Mouse (Mus musculus): ENCODE results near the gene Wfdc18. TPM values are rescaled to one million over a fixed set of nuclear protein-coding genes. Genes with fewer than 3 reads are reported as not detected.

Gene Wfdc18
- total RNA-seq (2012; rRNA removed), result not detected in 2 replicates
- not detected for polyA plus RNA-seq (2012; ENCODE audit: insufficient read depth in 1 of 2, insufficient read length in 2 of 2, low read depth in 1 of 2, low replicate concordance in 2 of 2, missing spikeins in 1 of 2)

- Histone ChIP-seq H3K9ac (ENCODE audit: control insufficient read depth, low read depth, low read length, poor library complexity, severe bottlenecking) (no peak within 1 kb of the TSS), H3K4me1 (ENCODE audit: control insufficient read depth in 1 of 2, insufficient read depth in 2 of 2, low read length in 2 of 2) (no peaks in the 10 kb centered on the region), H3K36me3 (ENCODE audit: control insufficient read depth in 1 of 2, insufficient read depth in 2 of 2, low read length in 2 of 2) (no peaks in the 10 kb centered on the region), H3K27ac (ENCODE audit: control insufficient read depth, low read depth, low read length) (no peak within 1 kb of the TSS), H3K9me3 (replicated peaks; ENCODE audit: insufficient read depth, low read length) (no peaks in the 10 kb centered on the region), H3K79me2 (ENCODE audit: control insufficient read depth, insufficient read depth, low read length, poor library complexity) (no peaks in the 10 kb centered on the region), H3K27me3 (ENCODE audit: control insufficient read depth in 1 of 2, insufficient read depth in 2 of 2, low read length in 2 of 2) (peaks cover 13 to 51% of the 10 kb centered on the region in 2 experiments), H3K4me3 (ENCODE audit: control insufficient read depth in 1 of 2, insufficient read depth in 1 of 2, low read depth in 2 of 2, low read length in 2 of 2) (no peak within 1 kb of the TSS)
- TF ChIP-seq RCOR1 (IDR thresholded peaks at IDR 0.05; ENCODE audit: low read depth, low read length) (no peak), HCFC1 (IDR thresholded peaks at IDR 0.05; ENCODE audit: low read depth, low read length) (no peak), MAZ (IDR thresholded peaks at IDR 0.05; ENCODE audit: low read depth, low read length) (no peak), UBTF (IDR thresholded peaks at IDR 0.05; ENCODE audit: borderline replicate concordance, insufficient read depth, low read depth, low read length) (no peak), CHD2 (IDR thresholded peaks at IDR 0.05; ENCODE audit: low read length) (no peak), MYC (IDR thresholded peaks at IDR 0.05; ENCODE audit: low read depth, low read length) (no peak), SMC3 (IDR thresholded peaks at IDR 0.05; ENCODE audit: low read depth, low read length) (no peak), E2F4 (IDR thresholded peaks at IDR 0.05; ENCODE audit: borderline replicate concordance, low read depth, low read length) (no peak), ZC3H11A (IDR thresholded peaks at IDR 0.05; ENCODE audit: low read depth, low read length) (no peak), JUND (IDR thresholded peaks at IDR 0.05; ENCODE audit: low read depth, low read length) (no peak), TBP (IDR thresholded peaks at IDR 0.05; ENCODE audit: low read depth, low read length) (no peak), POLR2A (IDR thresholded peaks at IDR 0.05; ENCODE audit: control insufficient read depth in 1 of 2, insufficient read depth in 1 of 2, low read depth in 1 of 2, low read length in 2 of 2, poor library complexity in 1 of 2) (no peak), MAX (IDR thresholded peaks at IDR 0.05; ENCODE audit: low read length) (no peak), GATA1 (IDR thresholded peaks at IDR 0.05; ENCODE audit: low read depth, low read length) (no peak), ZNF384 (IDR thresholded peaks at IDR 0.05; ENCODE audit: low read depth, low read length) (no peak)
- DNase-seq (ENCODE audit: low read depth, low spot score), result no peak
Observed at GRCm38 (mm10) chr11:83708715-83709114, at the start of gene Wfdc18. Wfdc18 (plus strand) TSS chr11:83709015.

- Histone ChIP-seq H3K9me3 (replicated peaks; ENCODE audit: insufficient read depth, low read length) (no peaks in the 10 kb centered on the region), H3K36me3 (ENCODE audit: control insufficient read depth in 1 of 2, insufficient read depth in 2 of 2, low read length in 2 of 2) (no peaks in the 10 kb centered on the region), H3K79me2 (ENCODE audit: control insufficient read depth, insufficient read depth, low read length, poor library complexity) (no peaks in the 10 kb centered on the region), H3K4me1 (ENCODE audit: control insufficient read depth in 1 of 2, insufficient read depth in 2 of 2, low read length in 2 of 2) (no peaks in the 10 kb centered on the region), H3K27me3 (ENCODE audit: control insufficient read depth in 1 of 2, insufficient read depth in 2 of 2, low read length in 2 of 2) (peaks cover 40 to 46% of the 10 kb centered on the region in 2 experiments), H3K9ac (ENCODE audit: control insufficient read depth, low read depth, low read length, poor library complexity, severe bottlenecking) (no peak within 1 kb of the TSS), H3K27ac (ENCODE audit: control insufficient read depth, low read depth, low read length) (no peak within 1 kb of the TSS), H3K4me3 (ENCODE audit: control insufficient read depth in 1 of 2, insufficient read depth in 1 of 2, low read depth in 2 of 2, low read length in 2 of 2) (no peak within 1 kb of the TSS)
- TF ChIP-seq CHD2 (IDR thresholded peaks at IDR 0.05; ENCODE audit: low read length) (no peak), MAX (IDR thresholded peaks at IDR 0.05; ENCODE audit: low read length) (no peak), MYB (IDR thresholded peaks at IDR 0.05; ENCODE audit: low read depth, low read length) (no peak), MAFK (IDR thresholded peaks at IDR 0.05; ENCODE audit: borderline replicate concordance, low read depth, low read length) (no peak), MYC (IDR thresholded peaks at IDR 0.05; ENCODE audit: low read depth, low read length) (no peak), TAL1 (IDR thresholded peaks at IDR 0.05; ENCODE audit: low read length) (no peak), TBP (IDR thresholded peaks at IDR 0.05; ENCODE audit: low read depth, low read length) (no peak), EP300 (IDR thresholded peaks at IDR 0.05; ENCODE audit: low read depth in 1 of 2, low read length in 2 of 2) (no peak), SMC3 (IDR thresholded peaks at IDR 0.05; ENCODE audit: low read depth, low read length) (no peak), NRF1 (IDR thresholded peaks at IDR 0.05; ENCODE audit: insufficient read depth, low read depth, low read length, poor library complexity, severe bottlenecking) (no peak), ELF1 (IDR thresholded peaks at IDR 0.05; ENCODE audit: low read depth, low read length) (no peak), UBTF (IDR thresholded peaks at IDR 0.05; ENCODE audit: borderline replicate concordance, insufficient read depth, low read depth, low read length) (no peak), NELFE (IDR thresholded peaks at IDR 0.05; ENCODE audit: low read depth, low read length) (no peak), ZC3H11A (IDR thresholded peaks at IDR 0.05; ENCODE audit: low read depth, low read length) (no peak), POLR2AphosphoS5 (IDR thresholded peaks at IDR 0.05; ENCODE audit: borderline replicate concordance, low read depth, low read length) (no peak), ETS1 (IDR thresholded peaks at IDR 0.05; ENCODE audit: low read depth, low read length) (no peak), GABPA (IDR thresholded peaks at IDR 0.05; ENCODE audit: low read depth, low read length) (no peak), POLR2A (IDR thresholded peaks at IDR 0.05; ENCODE audit: control insufficient read depth in 1 of 2, insufficient read depth in 1 of 2, low read depth in 1 of 2, low read length in 2 of 2, poor library complexity in 1 of 2) (no peak), CTCF (IDR thresholded peaks at IDR 0.05 in 2 of 3, conservative IDR thresholded peaks at IDR 0.05 in 1 of 3; ENCODE audit: control insufficient read depth in 1 of 3, insufficient read depth in 1 of 3, low read depth in 2 of 3, low read length in 3 of 3, poor library complexity in 1 of 3, severe bottlenecking in 1 of 3) (no peak), KAT2A (conservative IDR thresholded peaks at IDR 0.05; ENCODE audit: low read depth, low read length) (no peak)
- no peak for DNase-seq (ENCODE audit: low read depth, low spot score)
Observed at GRCm38 (mm10) chr11:83662204-83662603, 46.6 kb upstream of the Wfdc18 start, which contains the start of gene Ccl4. Ccl4 (plus strand) TSS chr11:83662584.

All from MEL (cell line).